Mouse (Mus musculus) megakaryocyte progenitor cell, adult 5-6 weeks (primary cell): ENCODE results near the gene Plekho2. TPM values are rescaled to one million over a fixed set of nuclear protein-coding genes. Genes with fewer than 3 reads are reported as not detected.

Source experiments
- ATAC-seq: replicated peaks from 2 replicates; pipeline ENCODE4 v1.8.0; 2016; ENCODE audit warnings: mild to moderate bottlenecking, moderate TSS enrichment, inconsistent platforms; ENCODE audit not compliant: poor library complexity
- total RNA-seq, 2 experiments: library from RNA; stranded (forward) in 1 of 2; stranded (reverse) in 1 of 2; fragments of 157-497, 149-512 nt in 1 of 2; fragments of 200-1000 nt in 1 of 2; gene quantifications; 2 replicates each; pipeline versions ENCODE4 v1.2.3 to v1.2.4; 2015 to 2017

Plekho2 gene
- 17.9 and 19.0 TPM in 2 replicates for total RNA-seq (2015)
- 12.8 and 15.3 TPM in 2 replicates for total RNA-seq (2017)

- ATAC-seq: peak; percentile 57
Observed at GRCm38 (mm10) chr9:65579781-65580371, at the start of gene Plekho2. Gene Plekho2 (minus strand): TSS chr9:65580040.

- ATAC-seq: no peak
Observed at GRCm38 (mm10) chr9:65629025-65629766, 49.4 kb upstream of the Plekho2 start, which contains the start of gene Rbpms2. Gene Rbpms2 (plus strand): TSS chr9:65629648.

DNA sequence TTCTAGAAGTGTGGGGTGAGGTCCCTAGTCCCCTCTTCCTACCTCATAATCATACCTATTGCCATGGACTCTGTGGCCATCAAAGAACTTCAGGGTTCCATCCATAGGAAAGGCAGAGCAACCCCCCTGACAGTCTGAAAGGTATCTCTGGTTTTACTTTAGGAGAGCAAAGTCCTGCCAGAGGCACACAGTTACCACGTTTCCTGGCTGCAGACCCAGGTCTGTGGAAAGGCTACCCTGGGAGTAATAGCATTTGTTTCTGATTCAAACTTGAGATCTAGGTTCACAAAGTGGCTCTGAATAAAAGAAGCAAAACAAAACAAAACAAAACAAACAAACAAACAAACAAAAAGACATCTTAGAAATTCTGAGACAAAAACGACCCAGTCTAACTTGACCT is 44.4 kb upstream of the Plekho2 start:
- no peak for ATAC-seq

GRCm38 (mm10) chr9:65622826-65623225 is 43.0 kb upstream of the Plekho2 start:
- ATAC-seq: no peak

DNA sequence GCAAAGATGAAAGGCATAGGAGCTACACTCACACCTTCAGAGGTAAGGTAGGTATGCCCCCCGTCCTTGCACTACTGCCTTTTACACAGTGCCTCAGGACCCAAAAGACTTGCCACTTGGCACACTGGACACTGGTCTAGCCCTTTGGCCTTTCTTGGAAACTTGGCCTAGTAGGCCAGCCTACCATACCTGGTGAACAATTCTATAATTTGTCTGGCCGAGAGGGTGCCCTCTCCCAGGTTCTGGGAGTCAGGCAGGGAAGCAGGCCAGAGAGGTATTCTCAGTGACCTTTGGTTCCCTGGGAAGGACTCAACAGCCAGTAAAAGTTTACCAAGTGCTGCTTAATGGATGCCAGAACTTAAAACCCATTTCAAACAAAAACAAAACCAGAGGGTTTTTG is 41.8 kb upstream of the Plekho2 start:
- ATAC-seq: no peak

- no peak for ATAC-seq
Observed at GRCm38 (mm10) chr9:65621196-65621595, 41.4 kb upstream of the Plekho2 start.

DNA sequence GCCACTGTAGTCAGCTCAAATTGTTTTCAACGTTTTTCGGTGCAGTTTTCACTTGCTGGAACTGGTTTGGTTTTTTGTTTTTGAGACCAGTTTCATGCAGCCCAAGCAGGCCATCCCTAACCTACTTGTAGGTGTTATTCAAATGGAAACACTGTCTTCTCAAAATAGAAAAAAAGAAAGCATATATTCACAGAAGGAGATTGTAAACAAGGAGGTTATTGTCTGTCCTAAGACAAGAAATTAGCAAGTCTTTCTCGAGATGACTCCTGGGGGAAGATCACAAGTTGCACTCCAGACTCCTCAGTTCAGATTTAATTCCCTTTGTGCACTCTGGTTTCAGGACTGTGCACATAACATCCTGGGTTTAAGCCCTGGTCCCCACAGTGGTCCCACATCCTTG is 39.5 kb upstream of the Plekho2 start:
- ATAC-seq: no peak

DNA sequence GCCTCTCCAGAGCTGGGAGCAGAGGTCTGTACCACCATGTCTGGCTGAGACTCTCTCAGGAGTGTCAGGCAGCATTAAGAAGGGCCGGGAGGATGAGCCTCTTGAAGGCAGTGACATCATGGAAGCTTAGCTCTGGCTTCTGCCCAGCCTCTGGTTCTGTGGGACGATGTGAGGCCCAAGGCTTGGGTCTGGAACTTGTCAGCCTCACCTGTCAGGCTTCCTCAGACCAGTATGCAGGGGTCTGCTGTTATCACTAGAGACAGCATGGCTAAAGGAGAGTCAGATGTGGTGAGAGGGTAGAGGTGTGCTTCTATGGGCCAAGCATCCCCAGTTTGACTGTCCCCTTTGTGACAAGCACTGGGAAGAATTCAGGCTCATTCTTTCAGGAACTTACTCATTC is 33.3 kb upstream of the Plekho2 start:
- ATAC-seq: no peak

GRCm38 (mm10) chr9:65611969-65612486 is 32.2 kb upstream of the Plekho2 start:
- ATAC-seq: no peak

DNA sequence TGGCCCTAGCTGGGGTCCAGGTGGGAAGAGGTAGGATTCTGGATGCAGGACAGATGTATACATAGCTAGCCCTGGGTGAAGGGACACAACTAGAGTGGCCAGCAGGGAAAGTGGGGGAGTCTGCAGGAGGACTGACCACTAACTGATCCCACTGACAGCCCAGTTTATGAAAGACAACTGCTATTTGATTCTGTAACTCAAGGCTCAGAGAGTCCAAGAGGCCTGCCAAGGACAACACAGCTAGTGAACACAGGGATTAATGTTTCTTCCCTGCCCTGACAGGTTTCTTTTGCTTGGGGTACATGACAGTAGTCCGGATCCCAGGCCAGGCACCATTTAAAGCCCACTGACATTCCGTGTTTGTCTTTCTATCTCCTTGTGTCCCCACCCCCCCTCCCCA is 27.3 kb upstream of the Plekho2 start:
- no peak for ATAC-seq

DNA sequence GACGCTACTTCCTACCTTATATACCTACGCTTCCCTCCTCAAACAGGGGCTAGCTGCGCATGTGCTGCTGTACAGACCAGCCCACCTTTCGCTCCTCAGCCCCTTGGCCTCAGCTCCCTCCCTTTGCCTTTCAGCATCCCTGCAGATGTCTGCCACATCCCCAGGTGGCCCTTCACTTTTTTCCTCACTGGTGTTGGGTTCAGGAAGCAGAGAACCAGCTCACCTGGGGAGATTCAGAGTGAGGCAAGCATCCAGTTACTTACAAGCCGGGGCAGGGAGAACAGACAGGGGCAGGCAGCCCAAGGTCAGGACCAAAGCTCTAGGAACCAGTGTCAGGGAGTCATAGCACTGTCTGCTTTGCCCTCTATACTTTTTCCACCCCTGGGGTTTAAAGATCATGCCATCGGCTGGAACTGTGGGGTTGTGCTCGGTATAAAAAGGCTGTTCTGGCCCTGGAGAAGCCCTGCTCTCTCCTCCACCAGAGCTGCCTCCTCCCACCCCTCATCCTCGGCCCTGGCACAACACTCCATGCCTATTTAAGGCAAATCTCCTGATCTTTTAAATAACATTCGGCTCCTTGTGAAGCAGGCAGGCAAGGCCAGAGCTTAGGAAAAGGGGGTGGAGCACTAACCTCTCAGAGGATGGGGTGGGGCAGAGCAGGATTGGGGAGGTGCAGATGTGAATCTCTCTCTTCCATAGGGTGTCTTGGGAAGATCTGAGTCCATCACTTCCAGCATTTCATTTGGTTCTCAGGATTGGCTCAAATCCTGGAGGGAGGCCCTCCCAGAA is 26.7 kb upstream of the Plekho2 start:
- no peak for ATAC-seq

- peak; percentile 94 for ATAC-seq
Observed at GRCm38 (mm10) chr9:65605471-65606136, 25.8 kb upstream of the Plekho2 start.

- 0 out of 2 replicates have a peak, but pooled peaks have one; percentile 37 for ATAC-seq
Observed at GRCm38 (mm10) chr9:65603401-65604102, 23.7 kb upstream of the Plekho2 start.

GRCm38 (mm10) chr9:65600951-65601350 is 21.1 kb upstream of the Plekho2 start:
- ATAC-seq: no peak

DNA sequence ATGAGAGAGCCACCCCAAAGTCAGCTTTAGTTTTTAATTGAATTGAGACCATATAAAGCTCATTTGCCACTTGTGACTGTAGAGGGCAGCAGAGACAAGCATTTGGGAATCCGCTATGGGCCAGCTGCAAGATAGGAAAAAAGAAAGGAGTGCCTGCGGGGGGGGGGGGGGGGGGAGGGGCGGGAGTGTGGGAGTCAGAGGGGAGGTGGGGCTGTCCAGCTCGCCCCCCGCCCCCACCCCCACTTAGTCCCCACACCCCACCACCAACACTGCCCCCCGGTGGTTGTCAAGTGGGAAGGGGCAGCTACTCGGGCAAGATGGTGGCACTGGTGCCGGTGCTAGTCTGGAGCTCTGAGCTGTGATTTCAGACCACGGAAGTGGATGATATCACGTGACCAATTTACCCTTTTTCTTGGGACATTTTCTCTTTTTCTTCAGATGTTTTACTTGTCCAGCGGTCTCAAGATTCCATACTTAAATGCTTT is 19.0 kb upstream of the Plekho2 start:
- peak; percentile 76 for ATAC-seq

DNA sequence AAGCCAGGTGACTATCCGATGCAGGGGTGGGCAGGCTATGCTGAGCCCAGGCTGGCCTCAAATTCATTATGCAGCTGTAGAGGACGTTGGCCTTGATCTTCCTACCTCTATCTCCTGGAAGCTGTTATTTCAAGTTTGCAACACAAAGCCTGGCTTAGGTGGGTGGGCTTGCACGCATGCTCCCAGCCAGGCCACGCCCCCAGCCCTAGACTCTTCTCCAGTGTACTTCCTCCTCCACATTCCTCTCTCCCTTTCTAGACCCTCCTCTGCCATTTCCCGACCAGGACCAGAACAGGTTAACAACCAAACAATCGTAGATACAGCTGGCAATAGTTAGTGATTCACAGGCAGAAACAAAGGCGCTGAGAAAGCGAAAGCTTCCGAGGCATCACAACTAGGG is 13.8 kb upstream of the Plekho2 start:
- ATAC-seq: no peak

- no peak for ATAC-seq
Observed at GRCm38 (mm10) chr9:65592721-65593120, 12.9 kb upstream of the Plekho2 start.

- ATAC-seq: no peak
Observed at GRCm38 (mm10) chr9:65589091-65589490, 9.3 kb upstream of the Plekho2 start.

DNA sequence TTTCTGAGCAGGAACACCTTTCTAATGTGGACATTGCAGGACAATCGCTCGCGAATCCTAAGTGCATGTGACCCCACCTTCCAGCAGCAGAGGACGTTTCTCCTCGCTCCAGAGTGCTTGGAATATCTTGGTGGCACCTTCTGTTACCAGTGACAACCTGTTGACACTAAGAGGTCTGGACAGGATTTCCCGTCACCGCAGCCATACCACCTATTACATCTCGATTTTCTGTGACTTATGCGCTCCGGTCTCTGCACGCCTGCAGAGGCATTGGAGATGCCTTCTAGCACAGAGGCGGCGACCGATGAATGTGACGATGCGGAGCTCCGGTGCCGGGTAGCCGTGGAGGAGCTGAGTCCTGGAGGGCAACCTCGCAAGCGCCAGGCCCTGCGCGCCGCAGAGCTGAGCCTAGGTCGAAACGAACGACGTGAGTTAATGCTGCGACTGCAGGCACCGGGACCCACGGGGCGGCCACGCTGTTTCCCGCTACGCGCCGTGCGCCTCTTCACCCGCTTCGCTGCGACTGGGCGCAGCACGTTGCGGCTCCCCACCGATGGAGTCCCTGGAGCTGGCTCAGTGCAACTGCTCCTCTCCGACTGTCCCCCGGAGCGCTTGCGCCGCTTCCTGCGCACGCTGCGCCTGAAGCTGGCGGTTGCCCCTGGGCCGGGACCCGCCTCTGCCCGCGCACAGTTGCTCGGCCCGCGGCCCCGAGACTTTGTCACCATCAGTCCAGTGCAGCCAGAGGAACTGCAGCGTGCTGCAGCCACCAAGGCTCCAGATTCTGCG is 7.9 kb upstream of the Plekho2 start:
- peak; percentile 32 for ATAC-seq
